Mouse (Mus musculus): Measurements from ENCODE around the gene Ankrd33b. TPM values are rescaled to one million over a fixed set of nuclear protein-coding genes. Genes with fewer than 3 reads are reported as not detected.

Ankrd33b gene
- polyA plus RNA-seq (2012) = 0.04 TPM in 1 of 2 replicates, not detected in the other

DNA sequence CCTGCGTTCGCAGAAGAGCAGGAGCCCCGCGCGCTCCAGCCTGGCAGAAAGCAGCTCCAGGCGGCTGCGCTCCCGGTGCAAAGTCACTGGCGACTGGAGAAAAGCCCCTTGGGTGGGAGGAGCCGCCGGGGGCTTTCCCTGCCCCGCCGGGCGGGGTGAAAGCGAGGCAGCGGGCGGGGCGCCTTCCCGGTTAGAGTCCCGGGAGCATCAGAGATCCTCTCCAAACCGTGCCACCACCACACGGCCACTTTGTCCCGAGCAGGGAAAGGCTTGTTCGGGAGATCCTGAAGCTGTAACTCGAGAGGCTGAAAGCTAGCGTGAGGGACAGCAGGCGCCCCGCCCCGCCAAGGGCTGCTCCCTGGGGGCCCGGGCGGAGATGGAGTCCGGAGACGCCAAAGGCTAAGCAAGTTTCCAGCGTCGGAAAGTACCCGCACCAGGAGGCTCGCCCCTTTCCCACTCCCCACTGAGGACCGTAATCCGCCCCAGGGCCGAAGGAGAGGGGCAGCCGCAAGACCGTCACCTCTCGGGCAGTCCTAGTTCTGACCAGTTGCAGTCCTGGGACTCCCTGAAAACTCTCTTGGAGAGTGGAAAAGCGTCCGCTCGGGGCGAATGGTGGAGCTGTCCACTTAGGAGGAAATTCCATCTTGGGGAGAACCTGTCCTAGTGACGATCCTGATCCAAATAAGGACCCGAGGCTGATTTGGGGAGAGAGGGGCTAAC is at the start of gene Ankrd33b:
Gene Ankrd33b, minus strand, starts transcription at position 246 of the 720 bp plus-strand sequence.
- no peak for TF ChIP-seq TAL1 (IDR thresholded peaks at IDR 0.05; ENCODE audit: low read length)
- no peak for TF ChIP-seq GATA1 (IDR thresholded peaks at IDR 0.05; ENCODE audit: low read length)
- peaks cover 53% of the 10 kb centered on the region for H3K27me3 ChIP-seq (ENCODE audit: control insufficient read depth)
- H3K9me3 ChIP-seq (ENCODE audit: control insufficient read depth, low read length) = no peaks in the 10 kb centered on the region; the same call in 1 of the 2 replicates
- peak within 1 kb of the TSS; percentile 43 for H3K4me3 ChIP-seq (replicated peaks)
- H3K36me3 ChIP-seq (ENCODE audit: control insufficient read depth) = no peaks in the 10 kb centered on the region
- no peaks in the 10 kb centered on the region for H3K4me1 ChIP-seq (ENCODE audit: control insufficient read depth)

DNA sequence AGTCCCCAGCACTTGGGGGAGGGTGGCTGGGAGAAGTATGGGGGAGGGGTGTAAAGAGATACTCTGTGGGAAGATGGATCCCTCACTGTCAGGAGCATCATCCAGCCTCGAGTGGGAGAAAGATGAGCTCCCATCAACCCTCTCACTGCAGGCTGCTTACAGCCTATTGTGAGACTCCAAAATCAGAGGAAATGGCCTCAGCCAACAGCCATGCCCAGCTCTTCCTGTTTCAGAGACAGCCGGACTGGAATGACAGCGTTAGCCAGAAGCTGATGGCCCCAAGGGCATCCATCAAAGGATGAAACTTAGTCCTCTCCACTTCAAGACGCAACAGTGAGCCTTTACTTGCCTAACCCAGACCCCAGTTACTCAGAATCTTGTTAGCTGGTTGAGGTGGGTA is 47.7 kb upstream of the Ankrd33b start:
- Histone ChIP-seq H3K9me3 (ENCODE audit: control insufficient read depth, low read length) (no peaks in the 10 kb centered on the region), H3K27me3 (ENCODE audit: control insufficient read depth) (no peaks in the 10 kb centered on the region), H3K36me3 (ENCODE audit: control insufficient read depth) (no peaks in the 10 kb centered on the region), H3K4me1 (ENCODE audit: control insufficient read depth) (peaks cover 9% of the 10 kb centered on the region), H3K4me3 (replicated peaks) (no peak overlapping the region)
- no peak for TF ChIP-seq TAL1 (IDR thresholded peaks at IDR 0.05; ENCODE audit: low read length)
- TF ChIP-seq GATA1 (IDR thresholded peaks at IDR 0.05; ENCODE audit: low read length) = no peak

DNA sequence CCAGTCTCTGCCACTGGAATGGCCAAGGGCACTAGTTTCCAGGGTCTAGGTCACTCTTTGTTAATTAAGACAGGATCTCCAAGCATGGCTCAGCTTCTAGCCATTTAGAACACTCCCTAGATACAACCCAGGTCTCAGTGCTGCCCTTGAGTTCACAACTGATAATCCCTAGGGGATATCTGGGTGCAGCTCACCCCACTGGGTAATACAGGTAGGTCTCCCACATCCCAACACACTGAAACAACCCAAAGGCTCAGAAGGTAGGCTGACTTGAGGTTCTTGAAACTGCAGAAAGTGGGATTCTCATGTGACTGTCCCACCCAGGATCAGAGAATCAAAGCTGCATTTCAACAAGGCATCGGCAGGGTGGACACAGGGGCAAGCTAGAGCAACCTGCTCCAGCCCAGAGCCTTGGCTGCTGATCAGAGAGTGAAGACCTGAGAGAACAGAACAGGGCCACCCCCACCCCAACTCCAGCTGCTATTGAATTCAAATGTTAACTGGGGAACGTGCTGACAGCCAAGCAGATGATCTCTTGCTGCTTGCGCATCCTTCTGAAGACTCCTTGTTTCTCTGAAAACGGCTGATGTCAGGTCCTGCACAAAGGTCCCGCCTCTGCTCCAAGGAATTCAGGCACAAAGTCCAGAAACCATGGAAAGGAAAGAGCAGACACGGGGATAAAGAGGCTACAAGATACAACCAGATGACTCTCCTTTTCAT is 46.8 kb upstream of the Ankrd33b start:
- H3K4me3 ChIP-seq (replicated peaks) = no peak overlapping the region
- H3K36me3 ChIP-seq (ENCODE audit: control insufficient read depth) = no peaks in the 10 kb centered on the region
- H3K9me3 ChIP-seq (ENCODE audit: control insufficient read depth, low read length) = no peaks in the 10 kb centered on the region
- no peak for TF ChIP-seq GATA1 (IDR thresholded peaks at IDR 0.05; ENCODE audit: low read length)
- no peak for TF ChIP-seq TAL1 (IDR thresholded peaks at IDR 0.05; ENCODE audit: low read length)
- H3K4me1 ChIP-seq (ENCODE audit: control insufficient read depth) = peaks cover 9% of the 10 kb centered on the region
- no peaks in the 10 kb centered on the region for H3K27me3 ChIP-seq (ENCODE audit: control insufficient read depth)

DNA sequence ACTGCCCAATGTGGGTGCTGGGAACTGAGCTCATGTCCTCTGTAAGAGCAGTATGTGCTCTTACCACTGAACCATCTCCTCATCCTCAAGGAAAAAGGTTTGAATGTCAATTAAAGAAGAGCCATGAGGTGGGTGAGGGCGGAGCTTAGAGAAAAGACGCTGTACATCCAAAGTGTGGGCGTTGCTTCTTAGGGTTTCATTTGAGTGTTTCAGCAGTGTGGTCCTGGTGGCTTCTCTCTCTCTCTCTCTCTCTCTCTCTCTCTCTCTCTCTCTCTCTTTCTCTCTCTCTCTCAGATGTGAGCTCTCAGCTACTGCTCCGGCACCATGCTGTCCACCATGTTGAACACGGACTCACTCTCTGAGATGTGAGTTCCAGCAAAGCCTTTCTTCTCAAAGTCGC is 46.1 kb upstream of the Ankrd33b start:
- no peak for TF ChIP-seq GATA1 (IDR thresholded peaks at IDR 0.05; ENCODE audit: low read length)
- TF ChIP-seq TAL1 (IDR thresholded peaks at IDR 0.05; ENCODE audit: low read length) = no peak
- Histone ChIP-seq H3K4me3 (replicated peaks) (no peak overlapping the region), H3K4me1 (ENCODE audit: control insufficient read depth) (peaks cover 8% of the 10 kb centered on the region), H3K27me3 (ENCODE audit: control insufficient read depth) (no peaks in the 10 kb centered on the region), H3K36me3 (ENCODE audit: control insufficient read depth) (no peaks in the 10 kb centered on the region), H3K9me3 (ENCODE audit: control insufficient read depth, low read length) (no peaks in the 10 kb centered on the region)

DNA sequence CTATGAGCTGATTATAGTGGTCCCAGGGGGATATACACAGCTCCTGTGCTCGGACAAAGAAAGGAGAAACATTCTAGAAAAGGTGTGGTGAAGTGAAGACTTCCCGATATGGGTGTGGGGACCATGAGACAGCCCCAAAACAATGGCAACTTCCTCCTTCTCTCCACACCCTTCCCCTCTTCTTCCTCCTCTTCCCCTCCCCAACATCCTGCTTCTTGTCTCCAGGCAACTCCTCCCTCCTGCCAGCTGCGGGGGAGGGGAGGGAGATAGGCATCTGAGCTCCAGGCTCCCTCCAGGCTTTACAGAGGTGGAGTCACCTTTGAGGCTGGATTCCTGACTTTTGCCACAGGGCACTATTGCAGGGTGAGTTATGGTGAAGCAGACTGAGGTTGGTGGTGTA is 45.4 kb upstream of the Ankrd33b start:
- TF ChIP-seq GATA1 (IDR thresholded peaks at IDR 0.05; ENCODE audit: low read length) (no peak), TAL1 (IDR thresholded peaks at IDR 0.05; ENCODE audit: low read length) (no peak)
- peaks cover 1% of the 10 kb centered on the region for H3K4me1 ChIP-seq (ENCODE audit: control insufficient read depth)
- H3K27me3 ChIP-seq (ENCODE audit: control insufficient read depth) = no peaks in the 10 kb centered on the region
- no peak overlapping the region for H3K4me3 ChIP-seq (replicated peaks)
- no peaks in the 10 kb centered on the region for H3K36me3 ChIP-seq (ENCODE audit: control insufficient read depth)
- H3K9me3 ChIP-seq (ENCODE audit: control insufficient read depth, low read length) = no peaks in the 10 kb centered on the region

DNA sequence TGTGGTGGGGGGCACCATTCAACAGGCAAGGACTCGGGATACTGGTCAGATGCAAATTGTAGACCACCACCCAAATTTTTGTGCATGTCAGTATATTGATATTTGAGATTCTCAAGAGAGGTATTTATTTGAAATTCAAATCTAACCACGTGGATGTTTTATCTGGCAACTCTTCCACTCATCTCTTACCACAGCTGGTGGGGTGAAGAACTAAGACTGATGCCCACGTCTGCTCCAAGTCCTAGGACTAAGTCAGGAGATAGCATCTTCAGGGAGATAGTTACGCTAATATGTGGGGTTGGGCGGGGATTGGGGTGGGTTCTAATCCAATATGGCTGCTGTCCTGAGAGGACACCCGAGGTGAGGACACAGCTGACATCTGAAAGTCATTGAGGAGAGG is 44.9 kb upstream of the Ankrd33b start:
- no peaks in the 10 kb centered on the region for H3K4me1 ChIP-seq (ENCODE audit: control insufficient read depth)
- H3K27me3 ChIP-seq (ENCODE audit: control insufficient read depth) = no peaks in the 10 kb centered on the region
- H3K36me3 ChIP-seq (ENCODE audit: control insufficient read depth) = no peaks in the 10 kb centered on the region
- TF ChIP-seq TAL1 (IDR thresholded peaks at IDR 0.05; ENCODE audit: low read length) = no peak
- TF ChIP-seq GATA1 (IDR thresholded peaks at IDR 0.05; ENCODE audit: low read length) = no peak
- H3K9me3 ChIP-seq (ENCODE audit: control insufficient read depth, low read length) = no peaks in the 10 kb centered on the region
- H3K4me3 ChIP-seq (replicated peaks) = no peak overlapping the region

DNA sequence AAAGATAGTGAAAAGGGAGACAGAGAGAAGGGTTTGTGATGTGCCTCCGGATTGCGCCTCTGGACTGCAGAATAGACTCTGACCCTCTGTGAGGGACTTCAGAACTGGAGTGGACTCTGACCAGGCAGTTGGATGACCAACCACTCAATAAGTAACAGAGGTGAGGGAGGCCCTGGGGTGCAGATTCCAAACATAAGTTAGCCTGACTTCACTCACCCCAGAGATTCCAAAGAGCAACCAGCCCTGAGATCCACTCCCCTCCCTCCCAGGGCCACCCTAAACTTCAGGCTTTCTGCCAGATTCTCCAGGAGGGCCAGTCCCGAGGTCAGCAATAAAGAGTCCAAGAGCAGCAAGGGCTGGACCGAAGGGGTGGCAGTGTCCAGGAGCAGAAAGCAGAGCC is 40.0 kb upstream of the Ankrd33b start:
- no peak overlapping the region for H3K4me3 ChIP-seq (replicated peaks)
- no peaks in the 10 kb centered on the region for H3K4me1 ChIP-seq (ENCODE audit: control insufficient read depth)
- H3K9me3 ChIP-seq (ENCODE audit: control insufficient read depth, low read length) = no peaks in the 10 kb centered on the region
- H3K36me3 ChIP-seq (ENCODE audit: control insufficient read depth) = no peaks in the 10 kb centered on the region
- TF ChIP-seq TAL1 (IDR thresholded peaks at IDR 0.05; ENCODE audit: low read length) (no peak), GATA1 (IDR thresholded peaks at IDR 0.05; ENCODE audit: low read length) (no peak)
- no peaks in the 10 kb centered on the region for H3K27me3 ChIP-seq (ENCODE audit: control insufficient read depth)

DNA sequence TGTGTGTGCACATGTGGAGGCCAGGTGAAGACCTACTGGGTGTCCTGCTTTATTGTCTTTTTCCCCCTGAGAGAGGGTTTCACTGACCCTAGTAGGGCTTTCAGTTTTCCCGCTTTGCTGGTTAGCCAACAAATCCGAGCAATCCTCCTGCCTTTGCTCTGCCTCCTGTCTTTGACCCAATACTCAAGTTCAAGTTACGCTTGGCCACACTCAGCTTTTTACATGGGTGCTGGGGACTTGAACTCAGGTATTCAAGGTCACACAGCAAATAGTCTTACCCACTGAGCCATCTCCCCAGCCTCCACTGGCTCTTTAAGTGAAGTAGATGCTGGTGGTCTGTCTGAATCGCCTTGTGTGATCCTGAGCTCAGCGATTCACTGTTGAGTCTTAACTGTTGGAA is 39.4 kb upstream of the Ankrd33b start:
- H3K9me3 ChIP-seq (ENCODE audit: control insufficient read depth, low read length) = no peaks in the 10 kb centered on the region
- no peaks in the 10 kb centered on the region for H3K27me3 ChIP-seq (ENCODE audit: control insufficient read depth)
- no peaks in the 10 kb centered on the region for H3K4me1 ChIP-seq (ENCODE audit: control insufficient read depth)
- TF ChIP-seq TAL1 (IDR thresholded peaks at IDR 0.05; ENCODE audit: low read length) (no peak), GATA1 (IDR thresholded peaks at IDR 0.05; ENCODE audit: low read length) (no peak)
- H3K4me3 ChIP-seq (replicated peaks) = no peak overlapping the region
- H3K36me3 ChIP-seq (ENCODE audit: control insufficient read depth) = no peaks in the 10 kb centered on the region

DNA sequence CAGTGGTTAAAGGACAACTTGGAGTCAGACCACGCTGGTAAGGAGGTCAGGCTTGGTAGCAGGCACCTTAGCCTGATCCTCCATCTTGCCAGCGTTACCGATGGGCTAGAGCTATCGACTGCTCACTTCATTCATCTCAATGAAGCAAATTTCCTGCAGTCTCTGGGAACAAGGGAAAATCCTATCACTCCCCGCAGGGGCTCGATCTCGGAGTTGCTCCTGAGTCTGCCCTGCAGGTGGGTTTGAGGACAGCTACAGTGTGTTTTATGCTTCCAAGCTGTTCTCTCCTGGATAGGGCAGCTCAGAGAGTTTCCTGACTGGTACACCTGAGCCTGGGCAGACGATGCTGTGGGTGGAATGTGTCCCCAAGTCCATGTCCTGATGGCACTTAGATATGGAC is 36.8 kb upstream of the Ankrd33b start:
- Histone ChIP-seq H3K9me3 (ENCODE audit: control insufficient read depth, low read length) (no peaks in the 10 kb centered on the region), H3K4me1 (ENCODE audit: control insufficient read depth) (no peaks in the 10 kb centered on the region), H3K27me3 (ENCODE audit: control insufficient read depth) (no peaks in the 10 kb centered on the region), H3K4me3 (replicated peaks) (no peak overlapping the region), H3K36me3 (ENCODE audit: control insufficient read depth) (no peaks in the 10 kb centered on the region)
- no peak for TF ChIP-seq TAL1 (IDR thresholded peaks at IDR 0.05; ENCODE audit: low read length)
- TF ChIP-seq GATA1 (IDR thresholded peaks at IDR 0.05; ENCODE audit: low read length) = no peak
